ENCODE assay signal across 8 mouse cellular contexts in genomic region chr6:106822329-106822728, GRCm38 (mm10). TPM values are rescaled to one million over a fixed set of nuclear protein-coding genes. Genes with fewer than 3 reads are reported as not detected.
DNase-seq lines count a peak whose midpoint lies in the region; ATAC-seq lines count a peak whose summit lies in the region.

No protein-coding gene starts in this region.

- intact Hi-C loops in left cerebral cortex, postnatal 36 days (cut with DNase I), result loop anchor here (5.0 to 10.0 kb wide), 2 partner anchors 712 to 1235 kb away; no protein-coding TSS in a partner anchor
- intact Hi-C loops in left cerebral cortex, postnatal 10 days (cut with DNase I), result loop anchor here (5.0 to 10.0 kb wide), 2 partner anchors 712 to 890 kb away; no protein-coding TSS in a partner anchor

- peak; percentile 26 to 45 for DNase-seq in left cerebral cortex, adult 18-20 months (ENCODE audit: low spot score in 2 of 2)
- DNase-seq in left cerebral cortex, postnatal 36 days (ENCODE audit: low spot score in 2 of 2), result no peak
- DNase-seq in adrenal gland, postnatal 36 days, result peak; percentile 5 to 45
- peak; percentile 45 for DNase-seq in embryo, embryonic 10 days (ENCODE audit: low spot score)
- DNase-seq in left cerebral cortex, postnatal 10 days (ENCODE audit: extremely low spot score in 1 of 2, low spot score in 2 of 2), result peak; percentile 35 to 52
- no peak for DNase-seq in spleen, postnatal 14 days (ENCODE audit: low spot score in 2 of 2)
- DNase-seq in thymus, postnatal 14 days, result no peak

- ATAC-seq in megakaryocyte, adult 5-6 weeks (ENCODE audit: poor library complexity, severe bottlenecking), result no peak

RNA-seq across cellular contexts. Expression of gene Crbn, which starts 22.5 kb away (rescaled TPM):
- total RNA-seq in left cerebral cortex, adult 18-20 months (2021), result 100 to 1,000 TPM; 107 to 111 TPM
- 100 to 1,000 TPM in 1 of 2 experiments, 10 to 100 TPM in 1; 91.2 to 101 TPM for total RNA-seq in left cerebral cortex, postnatal 36 days (2021)
- 10 to 100 TPM; 59.8 to 76.6 TPM for total RNA-seq in adrenal gland, postnatal 36 days (2021)
- 10 to 100 TPM; 73.9 to 81.1 TPM for total RNA-seq in left cerebral cortex, postnatal 10 days (2021)
- total RNA-seq in megakaryocyte, adult 5-6 weeks (2015), result 20.8 and 23.1 TPM in 2 replicates
- total RNA-seq in megakaryocyte, adult 5-6 weeks (2017), result 38.7 and 44.3 TPM in 2 replicates

RNA-seq across cellular contexts. Expression of gene Trnt1, which starts 53.4 kb away (rescaled TPM):
- 10 to 100 TPM; 51.4 to 55.0 TPM for total RNA-seq in left cerebral cortex, adult 18-20 months (2021)
- 10 to 100 TPM; 49.9 to 50.7 TPM for total RNA-seq in left cerebral cortex, postnatal 36 days (2021)
- 10 to 100 TPM; 59.8 to 63.1 TPM for total RNA-seq in adrenal gland, postnatal 36 days (2021)
- 10 to 100 TPM; 57.8 to 64.2 TPM for total RNA-seq in left cerebral cortex, postnatal 10 days (2021)
- total RNA-seq in megakaryocyte, adult 5-6 weeks (2015), result 27.9 and 35.9 TPM in 2 replicates
- 50.4 and 52.2 TPM in 2 replicates for total RNA-seq in megakaryocyte, adult 5-6 weeks (2017)

Comparison
In these comparisons a context has a peak if more than half of its experiments do, and no peak if none do; other contexts are left out.
1. DNase-seq: peak in left cerebral cortex, adult 18-20 months (2 of 2), adrenal gland, postnatal 36 days (2 of 2), embryo, embryonic 10 days (single experiment) and left cerebral cortex, postnatal 10 days (2 of 2); none in left cerebral cortex, postnatal 36 days (0 of 2), spleen, postnatal 14 days (0 of 2) and thymus, postnatal 14 days (single experiment).